Mouse (Mus musculus) frontal cortex, adult (tissue): ENCODE measurements around the gene Tm7sf3.

Experiments
- ATAC-seq: cut with Nextera tagmentation; 2 replicates; pipeline ENCODE4 v1.9.2; 2017; ENCODE audit warnings: mild to moderate bottlenecking, moderate library complexity, mixed read lengths; ENCODE audit not compliant: low TSS enrichment

Tm7sf3 gene

DNA sequence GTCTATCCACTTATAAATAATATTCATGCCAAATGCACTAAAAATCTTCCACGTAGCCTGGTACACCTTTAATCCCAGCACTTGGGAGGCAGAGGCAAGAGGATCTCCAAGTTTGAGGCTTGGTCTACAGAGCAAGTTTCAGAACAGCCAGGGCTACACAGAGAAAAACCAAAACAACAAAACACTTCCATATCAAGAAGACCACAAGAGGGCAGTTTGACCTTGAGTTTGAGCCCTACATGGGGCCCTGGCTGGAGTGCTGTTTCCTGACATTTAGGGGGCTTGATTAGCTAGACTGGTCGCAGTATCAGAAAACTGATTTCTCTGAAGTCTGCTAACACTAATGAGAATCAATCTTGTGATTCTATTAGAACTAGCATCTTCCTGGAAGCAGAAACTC is 18.0 kb upstream of the Tm7sf3 start:
- no peak for ATAC-seq

DNA sequence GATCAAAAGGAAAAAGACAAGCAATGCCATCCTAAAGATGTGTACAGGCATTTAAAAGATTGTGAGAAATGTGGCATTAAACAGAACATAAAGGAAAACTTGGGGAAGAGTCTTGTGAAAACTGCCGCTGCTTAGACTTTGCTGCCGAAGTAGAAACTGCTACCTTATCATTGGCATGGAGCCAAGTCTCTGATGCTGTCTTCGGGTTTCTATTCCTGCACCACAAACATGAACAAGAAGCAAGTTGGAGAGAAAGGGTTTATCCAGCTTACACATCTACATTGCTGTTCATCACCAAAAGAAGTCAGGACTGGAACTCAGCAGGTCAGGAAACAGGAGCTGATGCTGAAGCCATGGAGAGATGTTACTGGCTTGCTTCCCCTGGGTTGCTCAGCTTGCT is 10.6 kb upstream of the Tm7sf3 start:
- no peak for ATAC-seq

GRCm38 (mm10) chr6:146651431-146651830 is 8.8 kb upstream of the Tm7sf3 start:
- no peak for ATAC-seq

GRCm38 (mm10) chr6:146650013-146650412 is 7.4 kb upstream of the Tm7sf3 start:
- ATAC-seq, result peak; percentile 72

- no peak for ATAC-seq
Observed at GRCm38 (mm10) chr6:146643184-146643570, 553 bp upstream of the Tm7sf3 start.

GRCm38 (mm10) chr6:146641621-146642210 is 908 bp downstream of the Tm7sf3 start:
- no peak for ATAC-seq

DNA sequence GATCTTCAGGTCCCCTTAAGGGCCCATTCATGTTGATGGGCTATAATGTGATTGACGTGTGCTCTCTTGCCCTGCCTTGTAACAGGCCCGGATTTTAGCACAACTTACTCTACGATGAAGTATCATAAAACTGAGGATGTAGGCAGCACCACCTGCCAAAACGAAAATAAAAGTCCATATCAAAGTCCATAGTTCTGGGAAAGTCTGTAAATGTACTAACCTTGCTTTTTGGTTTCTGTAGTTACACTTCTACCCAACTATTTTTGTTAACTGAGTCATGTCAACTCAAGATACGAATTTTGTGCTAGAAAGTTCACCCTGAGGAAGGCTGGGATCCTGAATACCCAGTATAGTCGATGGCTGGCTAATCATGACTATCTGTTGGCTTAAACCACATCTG is 1.6 kb downstream of the Tm7sf3 start:
- no peak for ATAC-seq

GRCm38 (mm10) chr6:146640068-146640965 is 2.3 kb downstream of the Tm7sf3 start:
- ATAC-seq, result no peak

- ATAC-seq, result no peak
Observed at GRCm38 (mm10) chr6:146636482-146636881, 6.1 kb downstream of the Tm7sf3 start.

DNA sequence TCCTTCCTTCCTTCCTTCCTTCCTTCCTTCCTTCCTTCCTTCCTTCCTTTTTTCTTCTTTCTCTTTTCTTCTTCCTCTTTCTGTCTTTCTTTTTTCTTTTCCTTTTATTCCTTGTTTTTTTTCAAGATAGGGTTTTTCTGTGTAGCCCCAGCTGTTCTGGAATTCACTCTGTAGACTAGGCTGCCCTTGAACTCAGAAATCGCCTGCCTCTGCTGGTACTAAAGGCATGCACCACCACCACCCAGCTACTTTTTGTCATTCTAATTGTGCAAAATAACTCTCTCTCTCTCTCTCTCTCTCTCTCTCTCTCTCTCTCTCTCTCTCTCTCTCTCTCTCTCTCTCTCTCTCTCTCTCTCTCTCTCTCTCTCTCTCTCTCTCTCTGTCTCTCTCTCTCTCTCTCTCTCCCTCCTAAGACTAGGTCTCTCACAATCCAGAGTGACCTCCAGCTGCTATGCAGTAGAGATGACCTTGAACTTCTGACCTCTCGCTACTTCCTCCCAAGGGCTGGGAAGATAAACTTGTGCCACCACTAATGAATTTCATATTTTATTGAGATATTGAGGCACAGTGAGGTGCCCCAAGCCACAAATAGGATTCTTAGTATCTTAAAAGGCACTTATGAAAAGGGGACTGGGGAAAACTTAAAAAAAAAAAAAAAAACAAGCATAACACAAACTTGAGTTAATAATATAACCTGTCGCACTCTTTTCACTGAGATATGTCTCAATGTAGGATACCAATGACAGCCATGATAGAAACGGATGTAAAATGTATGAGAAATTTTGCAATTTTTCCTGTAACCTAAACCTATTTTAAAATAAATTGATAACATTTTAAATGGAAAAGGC is 7.6 kb downstream of the Tm7sf3 start:
- ATAC-seq, result no peak

DNA sequence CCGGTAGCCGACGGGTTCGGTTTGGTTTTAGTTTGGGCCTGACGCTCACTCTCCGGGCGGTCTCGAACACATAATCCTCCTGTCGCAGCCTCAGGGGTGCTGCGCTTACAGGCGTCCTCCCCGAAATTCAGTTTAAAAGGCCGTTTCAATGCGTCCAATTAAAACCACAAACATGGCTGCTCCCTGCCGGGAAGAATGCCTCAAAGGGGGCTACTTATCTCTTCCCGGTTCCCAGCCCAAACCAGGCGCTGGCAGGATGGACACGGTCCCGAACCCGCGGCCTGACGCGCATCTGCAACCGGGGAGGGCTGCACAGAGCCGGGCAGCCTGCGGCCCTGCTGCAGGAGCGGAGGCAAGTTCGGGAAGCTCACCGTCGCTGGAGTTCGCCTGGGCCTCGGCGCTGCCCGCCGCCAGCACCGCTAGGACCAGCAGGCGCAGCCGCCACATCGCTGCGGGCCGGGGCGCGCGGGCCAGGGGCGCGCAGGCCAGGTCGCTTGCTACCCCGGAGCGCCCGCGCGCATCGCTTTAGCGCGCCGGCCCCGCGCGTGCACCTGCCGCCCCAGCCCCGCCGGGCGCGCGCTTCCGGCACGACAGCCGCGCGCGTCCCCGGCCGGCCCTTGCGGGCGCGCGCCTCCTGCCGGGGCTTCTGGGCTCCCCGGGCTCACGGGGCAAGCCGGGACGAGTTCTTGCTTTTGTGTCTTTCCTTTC is 8.5 kb downstream of the Tm7sf3 start:
- ATAC-seq, result peak; percentile 86

- ATAC-seq, result 0 out of 2 replicates have a peak, but pooled peaks have one; percentile 16
Observed at GRCm38 (mm10) chr6:146633629-146634014, 9.0 kb downstream of the Tm7sf3 start.

GRCm38 (mm10) chr6:146633097-146633496 is 9.5 kb downstream of the Tm7sf3 start:
- no peak for ATAC-seq

- no peak for ATAC-seq
Observed at GRCm38 (mm10) chr6:146632403-146632802, 10.2 kb downstream of the Tm7sf3 start.

GRCm38 (mm10) chr6:146631847-146632246 is 10.8 kb downstream of the Tm7sf3 start:
- ATAC-seq, result no peak

GRCm38 (mm10) chr6:146630961-146631360 is 11.7 kb downstream of the Tm7sf3 start:
- ATAC-seq, result no peak

GRCm38 (mm10) chr6:146629781-146630756 is 12.6 kb downstream of the Tm7sf3 start:
- no peak for ATAC-seq

DNA sequence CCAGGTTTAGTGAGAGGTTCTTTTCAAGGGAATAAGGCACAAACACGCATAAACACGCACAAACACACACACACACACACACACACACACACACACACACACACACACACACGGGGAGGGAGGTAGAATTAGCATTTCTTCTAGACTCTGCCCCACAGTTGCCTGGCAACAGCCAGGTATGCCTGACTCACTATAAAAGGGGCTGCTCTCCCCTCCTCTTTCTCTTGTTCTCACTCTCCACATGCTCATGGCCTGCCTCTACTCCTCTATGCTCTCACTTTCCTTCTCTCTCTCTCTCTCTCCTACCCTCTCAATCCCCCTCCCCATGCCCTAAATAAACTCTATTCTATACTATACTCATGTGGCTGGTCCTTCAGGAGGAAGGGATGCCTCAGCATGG is 14.5 kb downstream of the Tm7sf3 start:
- no peak for ATAC-seq

GRCm38 (mm10) chr6:146616670-146617069 is 26.0 kb downstream of the Tm7sf3 start:
- ATAC-seq, result no peak

- ATAC-seq, result no peak
Observed at GRCm38 (mm10) chr6:146615891-146616290, 26.7 kb downstream of the Tm7sf3 start.

DNA sequence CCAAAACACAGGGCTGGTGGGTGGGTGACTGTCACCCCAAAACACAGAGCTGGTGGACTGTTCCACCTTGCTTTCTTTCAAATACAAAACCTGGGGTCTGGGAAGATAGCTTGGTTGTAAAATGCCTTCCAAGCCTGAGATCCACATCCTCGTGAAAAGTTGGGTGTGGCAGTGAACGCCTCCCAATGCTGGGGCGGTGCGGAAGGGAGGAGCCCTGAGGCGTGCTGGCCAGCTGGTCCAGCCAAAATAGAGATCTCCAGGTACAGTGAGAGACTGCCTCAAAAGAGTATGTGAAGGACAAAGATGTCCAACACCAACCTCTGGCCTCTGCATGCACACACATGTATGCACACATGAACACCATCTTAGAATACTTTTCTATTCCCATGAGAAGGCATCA is 28.1 kb downstream of the Tm7sf3 start:
- ATAC-seq, result no peak
